Mouse (Mus musculus) CD4-positive helper T cell, adult 2 months (primary cell): Measurements from ENCODE around the gene Gm10840.
A peak's percentile ranks its signal among the peaks of the same experiment; 100 is the strongest.
"Not testable (repeated sequence)": the region's sequence is repeated elsewhere in the genome, so short reads cannot be mapped to it uniquely, and the experiment has no call there.

ENCODE experiments used
- DNase-seq: peaks from one replicate; pipeline ENCODE4 v3.0.0-alpha.2; 2012; ENCODE audit warnings: low read depth, missing footprints, low spot score

Gm10840 gene

GRCm38 (mm10) chr11:106160841-106161721 is at the start of gene Gm10840, which contains the start of gene Limd2:
Gm10840 (plus strand) TSS chr11:106160850.
Limd2 (minus strand) TSS chr11:106160860.
- DNase-seq: peak; percentile 78

GRCm38 (mm10) chr11:106111688-106112087 is 49.0 kb upstream of the Gm10840 start:
- DNase-seq: no peak

- DNase-seq: peak; percentile 27
These were observed 38.4 kb upstream of the Gm10840 start for GRCm38 (mm10) chr11:106122221-106122620.

- DNase-seq: peak; percentile 36
These were observed 37.9 kb upstream of the Gm10840 start for GRCm38 (mm10) chr11:106122736-106123135.

GRCm38 (mm10) chr11:106124784-106125183 is 35.9 kb upstream of the Gm10840 start:
- no peak for DNase-seq

DNA sequence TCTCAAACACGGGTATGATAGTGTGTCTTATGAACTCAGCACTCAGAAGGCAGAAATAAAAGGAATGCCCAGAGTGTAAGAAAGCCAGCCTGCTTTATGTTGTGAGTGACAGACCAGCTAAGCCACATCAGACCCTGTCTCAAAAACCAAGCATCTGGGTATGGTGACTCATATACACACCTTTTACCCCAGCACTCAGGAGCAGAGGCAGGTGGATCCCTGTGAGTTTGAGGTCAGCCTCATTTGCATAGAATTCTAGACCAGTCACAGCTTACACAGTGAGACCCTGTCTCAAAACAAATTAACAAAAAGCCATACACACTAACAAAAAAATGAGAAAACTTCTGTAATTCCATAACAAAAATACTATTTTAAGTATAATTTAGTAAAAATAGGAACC is 34.8 kb upstream of the Gm10840 start:
- no peak for DNase-seq

DNA sequence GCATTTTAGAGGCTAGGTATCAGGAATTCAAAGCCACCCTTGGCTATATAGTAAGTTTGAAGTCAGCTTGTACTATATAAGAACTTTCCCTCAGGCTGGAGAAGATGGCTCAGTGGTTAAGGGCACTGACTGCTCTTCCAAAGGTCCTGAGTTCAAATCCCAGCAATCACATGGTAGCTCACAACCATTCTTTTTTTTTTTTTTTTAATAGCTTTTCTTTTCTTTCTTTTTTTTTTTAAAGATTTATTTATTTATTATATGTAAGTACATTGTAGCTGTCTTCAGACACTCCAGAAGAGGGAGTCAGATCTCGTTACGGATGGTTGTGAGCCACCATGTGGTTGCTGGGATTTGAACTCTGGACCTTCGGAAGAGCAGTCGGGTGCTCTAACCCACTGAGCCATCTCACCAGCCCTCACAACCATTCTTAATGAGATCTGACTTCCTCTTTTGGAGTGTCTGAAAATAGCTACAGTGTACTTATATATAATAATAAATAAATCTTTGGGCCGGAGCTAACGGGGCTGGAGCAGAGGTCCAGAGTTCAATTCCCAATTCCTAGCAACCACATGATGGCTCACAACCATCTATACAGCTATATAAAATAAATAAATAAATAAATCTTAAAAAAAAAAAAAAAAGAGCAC is 33.8 kb upstream of the Gm10840 start:
- DNase-seq: not testable (repeated sequence)

- DNase-seq: no peak
These were observed 31.2 kb upstream of the Gm10840 start for GRCm38 (mm10) chr11:106129477-106129876.

- DNase-seq: no peak
These were observed 28.1 kb upstream of the Gm10840 start for GRCm38 (mm10) chr11:106132516-106132915.

GRCm38 (mm10) chr11:106134580-106135528 is 25.8 kb upstream of the Gm10840 start:
- peak; percentile 46 for DNase-seq

- no peak for DNase-seq
These were observed 9.4 kb upstream of the Gm10840 start for GRCm38 (mm10) chr11:106151219-106151618.

DNA sequence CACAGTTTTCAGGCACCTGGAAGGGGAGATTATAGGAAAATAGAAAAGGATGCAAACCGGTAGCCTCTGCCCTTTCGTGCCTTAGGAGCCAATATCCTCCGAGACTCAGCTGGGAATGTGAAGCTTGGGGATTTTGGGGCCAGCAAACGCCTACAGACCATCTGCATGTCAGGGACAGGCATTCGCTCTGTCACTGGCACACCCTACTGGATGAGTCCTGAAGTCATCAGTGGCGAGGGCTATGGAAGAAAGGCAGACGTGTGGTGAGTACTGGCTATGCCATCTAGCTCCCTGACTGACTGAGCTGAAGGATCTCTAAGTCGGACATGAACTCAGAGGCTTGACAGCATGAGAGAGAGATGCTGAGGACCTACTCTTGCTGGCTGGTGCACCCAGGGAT is 8.5 kb upstream of the Gm10840 start:
- no peak for DNase-seq

DNA sequence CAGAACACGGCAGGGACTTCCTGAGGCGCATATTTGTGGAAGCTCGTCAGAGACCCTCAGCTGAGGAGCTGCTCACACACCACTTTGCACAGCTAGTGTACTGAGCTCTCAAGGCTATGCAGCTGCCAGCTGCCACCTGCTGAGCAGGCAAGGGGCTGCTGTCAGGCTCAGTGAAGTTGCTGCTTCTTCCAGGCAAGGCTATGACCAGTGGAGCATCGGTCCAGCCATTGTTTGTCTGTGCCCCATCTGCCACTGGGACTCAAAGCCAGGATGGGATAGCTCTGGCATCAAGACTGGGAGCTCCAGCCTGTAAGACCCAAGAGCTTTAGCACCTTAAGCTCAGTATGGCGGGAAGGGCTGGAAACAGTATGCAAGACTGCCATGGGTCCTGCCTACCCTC is 6.6 kb upstream of the Gm10840 start:
- DNase-seq: peak; percentile 19

- DNase-seq: no peak
These were observed 5.9 kb upstream of the Gm10840 start for GRCm38 (mm10) chr11:106154770-106155169.

DNA sequence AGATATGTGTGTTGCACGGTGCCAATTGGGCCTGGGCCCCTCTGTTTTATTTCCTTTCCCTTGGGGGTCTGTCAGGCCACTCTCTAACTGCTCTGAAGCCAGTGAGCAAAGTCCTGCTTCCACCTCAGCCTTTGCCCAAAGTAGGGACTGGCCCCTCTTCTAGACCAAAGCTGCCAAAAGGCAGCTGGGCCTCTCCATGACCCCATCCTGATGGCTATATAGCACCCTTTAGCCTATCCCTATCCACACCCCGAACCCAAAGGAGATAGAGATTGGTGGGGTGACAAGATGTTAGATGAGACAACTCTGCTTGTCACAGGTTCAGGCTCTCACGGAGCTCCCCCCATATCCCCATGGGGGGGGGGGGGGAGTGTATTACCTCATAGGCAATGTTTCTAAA is 4.9 kb upstream of the Gm10840 start:
- DNase-seq: peak; percentile 34

GRCm38 (mm10) chr11:106156257-106156656 is 4.4 kb upstream of the Gm10840 start:
- no peak for DNase-seq

GRCm38 (mm10) chr11:106157154-106157553 is 3.5 kb upstream of the Gm10840 start:
- peak; percentile 22 for DNase-seq

DNA sequence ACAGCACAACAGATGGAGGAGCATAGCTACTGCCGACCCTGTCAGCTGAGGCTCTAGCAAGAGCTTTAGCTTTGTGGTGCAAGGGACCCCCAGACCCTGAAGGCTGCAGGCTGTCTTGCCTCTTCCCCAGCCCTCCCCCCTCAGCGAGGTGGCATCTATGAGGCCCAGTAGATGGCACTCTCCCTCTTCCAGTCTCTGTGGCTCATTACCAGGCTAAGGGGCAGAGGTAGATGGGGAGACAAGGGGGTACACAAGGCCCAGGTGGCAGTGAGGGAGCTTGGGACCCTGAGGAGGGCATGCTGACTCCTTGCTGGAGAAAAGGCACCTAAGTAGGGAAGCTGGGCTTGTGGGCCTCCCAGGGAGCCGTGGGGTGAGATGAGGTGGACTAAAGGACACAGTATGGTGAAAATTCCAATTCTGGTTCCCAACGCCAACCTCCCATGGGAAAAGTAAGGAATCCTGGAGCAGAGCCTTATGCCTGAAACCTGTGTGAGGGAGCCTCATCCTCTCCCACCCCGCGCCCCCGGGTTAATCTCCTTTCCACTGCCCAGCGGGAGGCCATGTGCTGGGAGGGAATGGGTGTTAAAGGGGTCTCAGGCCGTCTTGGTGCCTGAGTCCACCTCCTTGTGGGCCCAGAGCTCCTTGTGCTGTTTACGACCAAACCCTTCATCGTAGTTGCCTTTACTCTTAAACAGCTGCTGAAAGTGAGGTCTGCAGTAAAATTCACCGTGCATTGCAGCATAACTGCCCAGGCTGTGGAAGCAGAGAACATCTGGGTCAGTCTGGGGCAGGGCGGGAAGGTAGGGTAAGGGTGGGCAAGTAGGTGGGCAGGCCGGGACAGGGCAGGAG is 2.3 kb upstream of the Gm10840 start:
- peak; percentile 83 for DNase-seq

DNA sequence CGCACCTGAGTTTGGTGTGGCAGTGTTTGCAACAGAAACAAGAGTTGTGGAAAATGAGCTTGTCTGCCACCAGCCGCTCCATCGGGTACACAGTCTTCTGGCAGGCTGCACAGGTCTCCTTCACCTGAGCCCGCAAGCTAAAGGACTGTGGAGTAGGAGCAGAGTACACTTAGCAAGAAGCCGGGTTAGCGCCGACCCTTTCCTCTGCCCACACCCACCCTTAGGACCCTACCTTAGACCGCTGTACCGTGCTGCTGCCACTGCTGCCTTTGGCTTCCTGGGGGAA is 1.8 kb upstream of the Gm10840 start:
- no peak for DNase-seq

GRCm38 (mm10) chr11:106159216-106159920 is 1.3 kb upstream of the Gm10840 start:
- peak; percentile 92 for DNase-seq
